21 mouse cellular contexts compared by ENCODE assay signal in the genomic region with DNA sequence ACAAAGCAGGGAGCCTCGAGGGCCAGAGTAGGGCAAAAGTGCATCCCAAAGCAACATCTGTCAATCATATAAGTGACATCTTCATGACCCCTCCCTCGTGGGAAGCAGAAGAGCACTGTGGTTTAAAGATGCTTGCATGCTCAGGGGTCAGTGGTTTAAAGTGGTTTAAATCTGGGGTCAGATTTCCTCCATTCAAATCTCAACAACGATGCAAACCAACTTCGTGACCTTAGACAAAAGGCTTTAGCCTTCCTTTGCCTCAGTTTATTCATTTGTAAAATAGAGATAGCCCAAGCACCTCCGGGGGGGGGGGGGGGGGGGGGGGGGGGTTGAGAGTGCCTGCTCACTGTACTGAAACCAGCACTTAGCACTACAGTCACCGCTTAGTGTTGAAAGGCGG. TPM values are rescaled to one million over a fixed set of nuclear protein-coding genes. Genes with fewer than 3 reads are reported as not detected.
DNase-seq lines count a peak whose midpoint lies in the region; TF ChIP-seq lines count a peak whose summit lies in the region.
"Had no signal": no experiment of that assay in that cellular context is flagged by ENCODE, and none has a peak within 500 bp of the region (broad histone marks: within the 10 kb centered on the region; RNA-seq: fewer than 3 reads in every experiment).

No protein-coding gene starts in this region.

- TF ChIP-seq POLR2A in CH12.LX (IDR thresholded peaks at IDR 0.05; ENCODE audit: low read depth, low read length) = no peak

- TF ChIP-seq EP300 in CH12.LX (IDR thresholded peaks at IDR 0.05; ENCODE audit: low read length) = no peak

- in situ Hi-C loops in CH12.LX (cut with MboI; ENCODE audit: low pct_ligation_motif_present, low pct_unique_long_range_greater_than_20kb, low sequenced_read_pairs) = no loop called here

- no peaks in the 10 kb centered on the region for H3K27me3 ChIP-seq in CH12.LX (replicated peaks)
- H3K27me3 ChIP-seq: embryonic facial prominence, embryonic 12.5 days; forebrain, embryonic 13.5 days; forebrain, embryonic 15.5 days had no signal

- no peaks in the 10 kb centered on the region for H3K79me2 ChIP-seq in CH12.LX (replicated peaks; ENCODE audit: control insufficient read depth, extremely low read depth, insufficient read depth, poor library complexity, severe bottlenecking)

- no peaks in the 10 kb centered on the region for H3K9me3 ChIP-seq in CH12.LX (replicated peaks; ENCODE audit: low read length)
- H3K9me3 ChIP-seq: embryonic facial prominence, embryonic 10.5 days; embryonic facial prominence, embryonic 12.5 days; forebrain, embryonic 13.5 days; forebrain, embryonic 15.5 days had no signal

- H3K4me3 ChIP-seq in CH12.LX (replicated peaks in 1 of 3; ENCODE audit: low read depth in 2 of 3, low read length in 2 of 3, poor library complexity in 1 of 3) = no peak overlapping the region
- H3K4me3 ChIP-seq: embryonic facial prominence, embryonic 10.5 days; embryonic facial prominence, embryonic 12.5 days; forebrain, embryonic 13.5 days; forebrain, embryonic 15.5 days had no signal

- no peak for TF ChIP-seq RAD21 in CH12.LX (IDR thresholded peaks at IDR 0.05; ENCODE audit: low read depth, low read length)

- H3K36me3 ChIP-seq in CH12.LX (replicated peaks in 1 of 2; ENCODE audit: control insufficient read depth in 1 of 2, insufficient read depth in 1 of 2, low read length in 1 of 2) = peaks cover 0 to 2% of the 10 kb centered on the region in 2 experiments
- H3K36me3 ChIP-seq: embryonic facial prominence, embryonic 10.5 days; embryonic facial prominence, embryonic 12.5 days; forebrain, embryonic 15.5 days had no signal

- no peak overlapping the region for H3K27ac ChIP-seq in CH12.LX (ENCODE audit: insufficient read depth, low read depth)
- H3K27ac ChIP-seq: embryonic facial prominence, embryonic 10.5 days; embryonic facial prominence, embryonic 12.5 days; forebrain, embryonic 13.5 days; forebrain, embryonic 15.5 days had no signal

- TF ChIP-seq CTCF in CH12.LX (conservative IDR thresholded peaks at IDR 0.05 in 1 of 2, IDR thresholded peaks at IDR 0.05 in 1 of 2; ENCODE audit: low read depth in 2 of 2, low read length in 2 of 2) = no peak

- no peak for DNase-seq in CH12.LX (ENCODE audit: extremely low read depth)
- DNase-seq in ES-CJ7 (ENCODE audit: low read depth, low spot score) = peak; percentile 84
- peak; percentile 80 for DNase-seq in ZHBTc4 (ENCODE audit: low read depth, low spot score)
- no peak for DNase-seq in kidney, postnatal 14 days
- no peak for DNase-seq in liver
- DNase-seq: adrenal gland, adult 2 months; adrenal gland, postnatal 10 days; adrenal gland, postnatal 25 days; B cell, adult 2 months; cerebellum, adult 11 months; cerebellum, adult 18-20 months; cerebellum, adult 8-10 months; cerebellum, adult 9-11 months; cerebellum, postnatal 14 days; cerebellum, postnatal 36 days; embryo, embryonic 11 days; forebrain, postnatal 0 days had no signal

- no peak overlapping the region; the same call in 1 of the 2 replicates for H3K9ac ChIP-seq in CH12.LX (ENCODE audit: insufficient read depth, low read depth)
- H3K9ac ChIP-seq: embryonic facial prominence, embryonic 12.5 days; forebrain, embryonic 13.5 days; forebrain, embryonic 15.5 days; forebrain, postnatal 0 days had no signal

- peak overlapping the region; percentile 41 for H3K4me2 ChIP-seq in CH12.LX (ENCODE audit: insufficient read depth, low read depth, poor library complexity, severe bottlenecking)
- H3K4me2 ChIP-seq: embryonic facial prominence, embryonic 12.5 days; forebrain, embryonic 13.5 days; forebrain, embryonic 15.5 days had no signal

- dilution Hi-C loops in CH12.LX (cut with MboI; ENCODE audit: extremely low pct_ligation_motif_present, extremely low pct_unique_long_range_greater_than_20kb, low sequenced_read_pairs) = no loop called here

- H3K4me1 ChIP-seq in CH12.LX (ENCODE audit: control insufficient read depth in 1 of 2, insufficient read depth in 2 of 2) = peaks cover 14 to 46% of the 10 kb centered on the region in 2 experiments
- H3K4me1 ChIP-seq: embryonic facial prominence, embryonic 12.5 days; forebrain, embryonic 13.5 days; forebrain, embryonic 15.5 days had no signal

TF ChIP-seq in CH12.LX, 34 proteins besides CTCF, POLR2A, EP300 and RAD21:
- TF ChIP-seq E2F4 (IDR thresholded peaks at IDR 0.05; ENCODE audit: insufficient replicate concordance, low read depth, low read length) (no peak), KAT2A (IDR thresholded peaks at IDR 0.05; ENCODE audit: insufficient replicate concordance, low read length) (no peak), MAZ (IDR thresholded peaks at IDR 0.05; ENCODE audit: low read depth, low read length) (peak; percentile 43; the same call in 1 of the 2 replicates), CHD1 (IDR thresholded peaks at IDR 0.05; ENCODE audit: low read depth, low read length) (no peak)

RNA-seq across cellular contexts. Expression of gene Tmem229b, which starts 10.7 kb away (rescaled TPM):
- total RNA-seq in CH12.LX (2012; rRNA removed) (41.7 and 45.0 TPM in 2 replicates), CH12.LX (2014; rRNA removed) (64.4 and 66.5 TPM in 2 replicates)
- polyA plus RNA-seq in CH12.LX (2012; ENCODE audit: insufficient read length, low read depth) = 125 and 129 TPM in 2 replicates

RNA-seq across cellular contexts. Expression of gene Plekhh1, which starts 32.3 kb away (rescaled TPM):
- total RNA-seq in CH12.LX (2012; rRNA removed) = 0.92 and 1.9 TPM in 2 replicates
- 0.27 and 0.31 TPM in 2 replicates for total RNA-seq in CH12.LX (2014; rRNA removed)
- 0.69 and 0.75 TPM in 2 replicates for polyA plus RNA-seq in CH12.LX (2012; ENCODE audit: insufficient read length, low read depth)

Comparison
In these comparisons a context has a peak if more than half of its experiments do, and no peak if none do; other contexts are left out.
1. DNase-seq: peak in ES-CJ7 (single experiment) and ZHBTc4 (single experiment); none in CH12.LX (single experiment), kidney, postnatal 14 days (single experiment) and liver (single experiment).